Mouse (Mus musculus) intestine, embryonic 14.5 days (tissue): Measurements from ENCODE around the gene BC052040. TPM values are rescaled to one million over a fixed set of nuclear protein-coding genes. Genes with fewer than 3 reads are reported as not detected.

Experiments used
- ATAC-seq: fragments of 200-750 bp; cut with Nextera tagmentation; replicated peaks from 2 replicates; pipeline ENCODE4 v1.8.0; 2017; ENCODE audit warnings: low read depth, moderate number of reproducible peaks, moderate TSS enrichment, moderate library complexity; ENCODE audit not compliant: low FRiP score, low TSS enrichment
- DNase-seq: peaks from one replicate; pipeline ENCODE4 v3.0.0-alpha.2; 2018; ENCODE audit warnings: low spot score
- H3K27ac ChIP-seq: fragments of 300-500 bp; sonication (generic); 2 replicates; pipeline ENCODE4 v1.5.1; 2014; ENCODE audit warnings: low read depth, mild to moderate bottlenecking, control low read depth
- H3K27me3 ChIP-seq: fragments of 300-500 bp; sonication (generic); replicated peaks from 2 replicates; pipeline ENCODE4 v1.6.1; 2014; ENCODE audit warnings: low read length, control low read depth; ENCODE audit not compliant: control insufficient read depth, insufficient read depth
- H3K36me3 ChIP-seq: fragments of 300-500 bp; sonication (generic); 2 replicates; pipeline ENCODE4 v1.6.1; 2014; ENCODE audit warnings: low read length, control low read depth; ENCODE audit not compliant: control insufficient read depth, insufficient read depth
- H3K4me1 ChIP-seq: fragments of 300-500 bp; sonication (generic); replicated peaks from 2 replicates; pipeline ENCODE4 v1.6.1; 2014; ENCODE audit warnings: low read length, control low read depth, mixed read lengths; ENCODE audit not compliant: control insufficient read depth, insufficient read depth
- H3K4me2 ChIP-seq: fragments of 300-500 bp; sonication (generic); 2 replicates; pipeline ENCODE4 v1.6.1; 2014; ENCODE audit warnings: low read length
- H3K4me3 ChIP-seq: fragments of 300-500 bp; sonication (generic); 2 replicates; pipeline ENCODE4 v1.5.1; 2014; ENCODE audit warnings: low read depth, low read length, control low read depth, mixed read lengths
- H3K9ac ChIP-seq: fragments of 300-500 bp; sonication (generic); 2 replicates; pipeline ENCODE4 v1.6.1; 2014; ENCODE audit warnings: mild to moderate bottlenecking, low read length
- H3K9me3 ChIP-seq: fragments of 300-500 bp; sonication (generic); 2 replicates; pipeline ENCODE4 v1.6.1; 2016; ENCODE audit warnings: low read length, control low read depth; ENCODE audit not compliant: control insufficient read depth
- WGBS: fragments of 180-500 bp; shearing (Covaris S2); extraction: QIAGEN DNeasy Blood & Tissue Kit; methylation state at CpG from one replicate; pipeline ENCODE4 v1.1.7; 2014; 5-methylcytosine and 5-hydroxymethylcytosine counted together
- polyA plus RNA-seq: library from polyadenylated mRNA; unstranded; fragments of >200 nt; fragmentation: Nextera tagmentation; extraction: Ambion mirVana; gene quantifications from 2 replicates; pipeline ENCODE4 v1.2.1, GENCODE M21; 2014

BC052040 gene
- polyA plus RNA-seq, 1 experiment from 2014 or later, result 13.3 TPM

DNA sequence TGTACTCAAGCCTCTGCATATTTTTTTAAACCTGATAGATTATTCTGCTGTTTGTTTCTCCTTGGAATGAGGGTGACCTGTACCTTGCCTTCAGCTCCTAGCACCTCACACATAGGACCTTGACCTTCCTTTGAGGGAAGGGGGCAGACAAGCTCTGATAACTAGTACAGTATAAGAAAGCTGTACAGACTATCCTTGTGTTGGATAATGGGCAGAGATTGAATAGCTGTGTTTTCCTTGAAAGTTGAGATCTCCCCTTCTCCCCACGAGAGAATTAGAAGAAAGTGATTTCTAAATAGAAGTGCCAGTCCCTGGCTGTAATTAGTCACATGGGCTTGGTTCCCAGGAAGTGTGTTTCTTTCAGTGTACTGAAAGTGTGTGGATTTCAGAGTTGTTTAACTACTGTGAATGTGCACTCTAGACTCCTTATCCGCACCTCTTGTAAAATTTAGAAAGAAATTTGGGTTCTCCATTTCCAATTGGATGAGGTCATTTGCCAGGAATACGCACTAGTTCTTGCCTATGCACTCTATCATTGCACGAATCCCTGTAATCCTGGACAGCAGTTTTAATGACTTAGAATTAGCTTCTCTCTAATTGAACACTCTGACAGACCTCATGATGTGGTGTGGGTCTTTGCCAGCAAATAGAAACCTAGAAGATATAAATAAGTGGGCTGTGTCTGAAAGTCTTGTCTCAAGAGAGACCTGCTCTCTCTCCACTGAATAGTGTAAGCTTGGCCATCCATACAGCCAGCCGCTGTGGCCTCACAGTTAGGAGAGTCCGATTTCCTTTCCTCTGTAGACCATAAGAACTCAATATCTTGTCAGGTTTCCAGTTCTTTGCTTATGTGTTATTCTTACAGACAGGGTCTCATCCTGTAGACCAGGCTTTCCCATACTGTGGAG lies 79.0 kb downstream of the BC052040 start:
- no peak overlapping the region for H3K4me2 ChIP-seq
- ATAC-seq (no peak), DNase-seq (no peak)
- H3K27me3 ChIP-seq, result no peaks in the 10 kb centered on the region
- H3K4me1 ChIP-seq, result no peaks in the 10 kb centered on the region; the same call in 1 of the 2 replicates
- WGBS, result 87% methylated on average over 6 of the region's 6 CpGs
- no peaks in the 10 kb centered on the region for H3K9me3 ChIP-seq
- no peak overlapping the region for H3K27ac ChIP-seq
- no peak overlapping the region for H3K9ac ChIP-seq
- 0 out of 2 replicates have a peak, but pooled peaks cover 4% of the 10 kb centered on the region for H3K36me3 ChIP-seq
- no peak overlapping the region for H3K4me3 ChIP-seq

- H3K27me3 ChIP-seq, result no peaks in the 10 kb centered on the region
- H3K36me3 ChIP-seq, result peaks cover 10% of the 10 kb centered on the region; the same call in 1 of the 2 replicates
- 0 out of 2 replicates have a peak, but pooled peaks cover 3% of the 10 kb centered on the region for H3K4me1 ChIP-seq
- no peak overlapping the region for H3K27ac ChIP-seq
- H3K9ac ChIP-seq, result no peak overlapping the region
- ATAC-seq, result no peak
- no peak overlapping the region for H3K4me2 ChIP-seq
- DNase-seq, result no peak
- H3K9me3 ChIP-seq, result no peaks in the 10 kb centered on the region
- H3K4me3 ChIP-seq, result no peak overlapping the region
- 85% methylated on average over 2 of the region's 2 CpGs for WGBS
These were observed 86.0 kb downstream of the BC052040 start for GRCm38 (mm10) chr2:115667516-115667915.

DNA sequence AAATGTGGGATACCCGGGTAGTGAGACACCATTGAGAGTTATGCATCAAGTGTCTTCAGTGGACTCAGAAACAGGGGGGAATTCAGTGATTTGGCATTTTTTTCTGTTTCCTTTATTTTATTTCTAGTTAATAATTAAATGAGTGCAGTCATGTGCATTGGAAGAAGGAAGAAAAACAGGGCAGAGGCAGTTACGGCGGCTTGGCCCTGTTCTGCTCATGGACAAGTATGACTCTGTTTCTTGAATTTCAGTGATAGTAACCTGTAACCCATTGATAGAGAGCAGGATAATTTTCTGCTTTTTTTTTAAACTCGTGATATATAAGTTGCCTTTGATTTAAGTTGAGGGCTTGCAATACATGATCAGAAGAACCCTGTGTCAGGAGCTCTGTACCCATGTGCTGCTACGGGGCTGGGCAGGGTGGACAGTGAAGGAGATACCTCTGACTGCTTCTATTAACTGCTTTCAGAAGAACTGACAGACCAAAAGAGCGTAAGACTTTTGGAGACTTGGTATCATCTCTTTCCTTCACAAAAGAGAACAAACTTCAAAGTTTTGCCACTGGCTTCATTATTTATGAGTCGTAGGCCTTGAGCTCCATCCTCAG lies 91.6 kb downstream of the BC052040 start:
- Histone ChIP-seq H3K4me1 (0 out of 2 replicates have a peak, but pooled peaks cover 3% of the 10 kb centered on the region), H3K4me2 (no peak overlapping the region), H3K27me3 (no peaks in the 10 kb centered on the region), H3K36me3 (peaks cover 6% of the 10 kb centered on the region; the same call in 1 of the 2 replicates), H3K9ac (no peak overlapping the region), H3K4me3 (no peak overlapping the region), H3K9me3 (no peaks in the 10 kb centered on the region), H3K27ac (no peak overlapping the region)
- no peak for ATAC-seq
- no peak for DNase-seq
- 90% methylated on average over 7 of the region's 7 CpGs for WGBS

DNA sequence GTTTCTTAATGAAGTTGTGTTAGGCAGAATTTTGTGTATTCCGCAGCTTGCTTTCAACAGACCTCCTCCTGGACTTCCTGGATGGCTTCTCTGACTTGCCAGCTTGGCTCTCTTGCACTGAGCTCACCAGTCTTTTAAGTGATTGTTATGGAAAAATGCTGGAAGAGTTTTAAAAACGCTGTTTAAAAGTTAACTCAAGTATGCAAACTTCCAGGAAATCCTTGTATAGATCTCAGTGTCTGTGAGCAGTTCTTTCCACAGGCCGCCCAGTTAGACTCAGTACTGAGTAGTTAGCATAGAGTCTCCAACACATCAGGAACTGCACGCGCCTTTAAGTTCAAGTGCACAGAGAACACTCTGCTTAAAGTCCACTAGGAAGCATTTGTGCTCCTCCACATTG lies 97.3 kb downstream of the BC052040 start:
- Histone ChIP-seq H3K4me1 (no peaks in the 10 kb centered on the region), H3K4me2 (no peak overlapping the region), H3K4me3 (no peak overlapping the region), H3K9me3 (no peaks in the 10 kb centered on the region), H3K36me3 (no peaks in the 10 kb centered on the region), H3K9ac (no peak overlapping the region), H3K27ac (no peak overlapping the region), H3K27me3 (no peaks in the 10 kb centered on the region)
- DNase-seq, result no peak
- no peak for ATAC-seq
- 73% methylated on average over 5 of the region's 5 CpGs for WGBS

DNA sequence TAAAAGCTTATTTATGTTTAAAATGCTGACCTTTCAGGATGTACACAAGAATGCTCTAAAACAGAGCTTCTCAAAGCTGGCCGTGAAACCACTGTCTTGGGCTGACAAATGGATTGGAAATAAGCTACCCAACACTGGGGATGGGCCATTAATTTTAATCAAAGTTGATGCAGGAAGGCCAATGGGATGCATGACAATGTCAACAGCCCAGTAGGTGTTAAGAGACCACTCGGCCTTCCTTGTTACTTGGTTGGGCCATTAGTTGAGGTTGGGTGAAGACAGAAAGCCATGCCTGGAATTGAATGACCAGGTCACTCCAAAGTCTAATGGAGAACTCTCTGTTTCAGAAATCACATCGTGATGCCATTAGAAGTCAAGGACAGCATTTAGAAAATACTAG lies 103.7 kb downstream of the BC052040 start:
- H3K4me1 ChIP-seq, result no peaks in the 10 kb centered on the region
- H3K36me3 ChIP-seq, result no peaks in the 10 kb centered on the region
- DNase-seq, result no peak
- H3K27ac ChIP-seq, result no peak overlapping the region
- no peak overlapping the region for H3K9ac ChIP-seq
- H3K27me3 ChIP-seq, result no peaks in the 10 kb centered on the region
- WGBS, result 68% methylated on average over 3 of the region's 3 CpGs
- H3K4me2 ChIP-seq, result no peak overlapping the region
- H3K9me3 ChIP-seq, result no peaks in the 10 kb centered on the region
- ATAC-seq, result no peak
- no peak overlapping the region for H3K4me3 ChIP-seq

DNA sequence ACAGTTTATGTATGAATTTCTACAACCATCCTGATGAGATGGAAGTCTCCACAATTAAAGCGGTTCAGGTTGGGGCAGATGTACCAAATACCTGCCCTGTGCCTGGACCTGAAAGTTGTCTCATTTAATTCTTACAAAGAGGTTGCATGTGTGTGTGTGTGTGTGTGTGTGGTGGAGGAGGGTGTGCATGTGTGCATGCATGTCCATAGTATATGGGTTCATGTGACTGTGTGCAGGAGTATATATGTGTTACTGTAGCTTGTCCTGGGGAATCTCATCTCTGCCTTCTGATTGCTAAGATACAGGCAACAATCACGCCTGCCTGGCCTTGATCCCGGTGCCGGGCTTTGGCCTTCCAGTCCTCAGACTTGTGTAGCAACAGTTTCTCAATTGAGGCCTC lies 106.1 kb downstream of the BC052040 start:
- H3K9me3 ChIP-seq, result no peaks in the 10 kb centered on the region
- no peaks in the 10 kb centered on the region for H3K4me1 ChIP-seq
- DNase-seq, result no peak
- no peak for ATAC-seq
- H3K9ac ChIP-seq, result no peak overlapping the region
- WGBS, result 95% methylated on average over 4 of the region's 4 CpGs
- H3K27ac ChIP-seq, result no peak overlapping the region
- H3K36me3 ChIP-seq, result 0 out of 2 replicates have a peak, but pooled peaks cover 3% of the 10 kb centered on the region
- no peaks in the 10 kb centered on the region for H3K27me3 ChIP-seq
- H3K4me3 ChIP-seq, result no peak overlapping the region
- H3K4me2 ChIP-seq, result no peak overlapping the region

DNA sequence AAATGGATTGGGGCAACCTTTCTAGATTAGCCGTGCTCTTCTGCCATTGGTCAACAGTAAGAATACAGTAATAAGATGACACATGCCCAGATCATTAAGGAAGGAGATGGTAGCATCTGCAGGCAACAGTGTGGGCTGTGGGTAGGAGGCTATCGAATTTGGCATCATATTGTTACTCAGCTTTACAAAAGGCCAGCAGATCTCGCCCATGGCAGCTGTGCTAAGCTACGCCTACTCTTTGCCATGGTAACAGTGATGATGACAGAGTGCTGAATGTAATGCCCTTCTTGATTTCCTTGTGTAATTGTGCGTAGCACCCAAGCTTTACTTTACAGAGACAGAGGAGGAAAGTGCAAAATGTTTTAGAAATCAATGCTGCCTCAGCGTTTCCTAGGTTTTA lies 106.8 kb downstream of the BC052040 start:
- no peaks in the 10 kb centered on the region for H3K4me1 ChIP-seq
- no peak overlapping the region for H3K4me3 ChIP-seq
- no peaks in the 10 kb centered on the region for H3K9me3 ChIP-seq
- no peaks in the 10 kb centered on the region for H3K27me3 ChIP-seq
- 92% methylated on average over 6 of the region's 6 CpGs for WGBS
- no peak for ATAC-seq
- H3K4me2 ChIP-seq, result no peak overlapping the region
- DNase-seq, result no peak
- H3K27ac ChIP-seq, result no peak overlapping the region
- H3K36me3 ChIP-seq, result 0 out of 2 replicates have a peak, but pooled peaks cover 3% of the 10 kb centered on the region
- no peak overlapping the region for H3K9ac ChIP-seq

- Histone ChIP-seq H3K9me3 (no peaks in the 10 kb centered on the region), H3K36me3 (peaks cover 3% of the 10 kb centered on the region; the same call in 1 of the 2 replicates), H3K27ac (no peak overlapping the region), H3K4me2 (no peak overlapping the region), H3K27me3 (no peaks in the 10 kb centered on the region), H3K4me1 (no peaks in the 10 kb centered on the region), H3K4me3 (no peak overlapping the region), H3K9ac (no peak overlapping the region)
- 76% methylated on average over 3 of the region's 3 CpGs for WGBS
- ATAC-seq (no peak), DNase-seq (no peak)
These were observed 112.3 kb downstream of the BC052040 start for GRCm38 (mm10) chr2:115693841-115694240.
